Mouse (Mus musculus): ENCODE measurements around the gene Prkrip1. TPM values are rescaled to one million over a fixed set of nuclear protein-coding genes. Genes with fewer than 3 reads are reported as not detected.
A peak's percentile ranks its signal among the peaks of the same experiment; 100 is the strongest.

Gene Prkrip1
- polyA plus RNA-seq, 1 experiment from 2014 or later = 52.9 TPM

DNA sequence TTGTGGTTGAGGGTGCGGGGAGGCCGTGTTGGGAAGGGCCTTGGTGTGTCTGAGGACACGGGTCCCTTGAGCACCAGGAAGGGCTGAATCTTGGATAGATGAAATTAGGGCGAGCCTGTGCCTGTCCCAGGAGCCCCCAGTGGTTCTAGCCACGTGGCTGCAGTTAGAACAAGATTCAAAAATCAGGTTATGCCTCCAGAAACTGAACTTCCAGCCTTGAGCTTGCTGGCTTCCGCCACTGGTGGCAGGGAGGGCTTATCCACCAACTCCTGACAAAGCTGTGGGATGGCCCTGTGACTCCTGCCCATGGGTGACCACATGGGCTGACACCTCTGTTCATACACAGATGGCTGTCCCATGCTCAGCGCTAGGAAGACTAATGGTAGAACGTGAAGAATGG, 51.1 kb downstream of the Prkrip1 start:
- ATAC-seq (ENCODE audit: low read depth) = no peak
- Histone ChIP-seq H3K4me2 (ENCODE audit: low read depth, low read length) (no peak overlapping the region), H3K4me1 (replicated peaks; ENCODE audit: control insufficient read depth, insufficient read depth, low read length) (no peaks in the 10 kb centered on the region), H3K9me3 (ENCODE audit: control insufficient read depth, low read length) (0 out of 2 replicates have a peak, but pooled peaks cover 2% of the 10 kb centered on the region), H3K27me3 (ENCODE audit: control insufficient read depth, insufficient read depth, low read depth, low read length) (no peaks in the 10 kb centered on the region), H3K27ac (ENCODE audit: low read length) (no peak overlapping the region), H3K4me3 (ENCODE audit: low read length) (no peak overlapping the region), H3K9ac (ENCODE audit: low read length) (no peak overlapping the region), H3K36me3 (ENCODE audit: control insufficient read depth, insufficient read depth, low read length) (no peaks in the 10 kb centered on the region)
- 68% methylated on average over 8 of the region's 8 CpGs for WGBS

- 94% methylated on average over 1 of the region's 1 CpGs for WGBS
- no peak for ATAC-seq (ENCODE audit: low read depth)
Measured at GRCm38 (mm10) chr5:136146936-136147335, 51.8 kb downstream of the Prkrip1 start.

DNA sequence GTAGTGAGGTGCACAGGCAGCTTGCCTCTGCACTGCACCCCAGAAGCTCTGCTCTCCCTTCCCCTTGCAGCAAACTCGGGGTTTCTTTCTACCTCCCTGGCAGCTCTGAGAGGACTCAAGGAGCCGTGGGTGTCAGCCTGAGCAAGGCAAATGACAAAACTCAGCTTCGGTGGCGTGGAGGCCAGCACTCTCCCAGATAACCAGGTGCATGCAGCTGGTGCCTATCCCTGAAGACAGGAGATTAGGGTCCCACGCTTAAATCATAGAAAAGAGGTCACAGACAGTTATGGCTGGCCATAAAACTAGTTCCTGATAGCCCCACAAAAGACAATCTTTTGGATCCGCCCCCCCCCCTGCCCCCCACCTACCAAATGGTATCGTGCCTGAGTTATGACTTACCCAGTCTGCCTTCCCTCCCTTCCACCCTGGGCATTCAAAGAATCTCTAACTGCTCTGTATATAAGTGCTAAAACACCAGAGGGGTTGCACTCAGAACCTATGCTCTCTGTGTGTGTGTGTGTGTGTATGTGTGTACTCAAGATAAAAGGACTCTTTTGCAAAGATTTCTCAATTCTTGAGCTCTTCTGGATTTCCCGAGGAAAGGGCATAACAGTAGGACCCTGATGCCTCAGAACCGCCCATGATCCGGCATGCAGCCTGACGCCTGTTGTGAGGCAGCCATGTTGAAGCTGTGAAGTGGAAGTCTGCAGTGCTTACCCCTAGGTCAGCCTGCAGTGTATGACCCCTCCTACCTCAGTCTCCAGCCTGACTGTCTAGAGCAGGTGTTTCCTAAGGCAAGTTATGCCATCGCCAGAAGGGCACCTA, 53.9 kb downstream of the Prkrip1 start:
- peaks cover 13% of the 10 kb centered on the region for H3K36me3 ChIP-seq (ENCODE audit: control insufficient read depth, insufficient read depth, low read length)
- peak; percentile 54; the same call in 1 of the 2 replicates for ATAC-seq (ENCODE audit: low read depth)
- 0 out of 2 replicates have a peak, but pooled peaks cover 2% of the 10 kb centered on the region for H3K9me3 ChIP-seq (ENCODE audit: control insufficient read depth, low read length)
- H3K4me2 ChIP-seq (ENCODE audit: low read depth, low read length) = no peak overlapping the region
- no peak overlapping the region for H3K27ac ChIP-seq (ENCODE audit: low read length)
- no peak overlapping the region for H3K9ac ChIP-seq (ENCODE audit: low read length)
- WGBS = 54% methylated on average over 12 of the region's 12 CpGs
- H3K4me1 ChIP-seq (replicated peaks; ENCODE audit: control insufficient read depth, insufficient read depth, low read length) = no peaks in the 10 kb centered on the region
- H3K27me3 ChIP-seq (ENCODE audit: control insufficient read depth, insufficient read depth, low read depth, low read length) = no peaks in the 10 kb centered on the region
- H3K4me3 ChIP-seq (ENCODE audit: low read length) = no peak overlapping the region

More at GRCm38 (mm10) chr5:136146936-136147335, 51.8 kb downstream of the Prkrip1 start:
- Histone ChIP-seq H3K4me2 (ENCODE audit: low read depth, low read length) (no peak overlapping the region), H3K27me3 (ENCODE audit: control insufficient read depth, insufficient read depth, low read depth, low read length) (no peaks in the 10 kb centered on the region), H3K4me3 (ENCODE audit: low read length) (no peak overlapping the region), H3K9me3 (ENCODE audit: control insufficient read depth, low read length) (0 out of 2 replicates have a peak, but pooled peaks cover 2% of the 10 kb centered on the region), H3K36me3 (ENCODE audit: control insufficient read depth, insufficient read depth, low read length) (0 out of 2 replicates have a peak, but pooled peaks cover 2% of the 10 kb centered on the region), H3K9ac (ENCODE audit: low read length) (no peak overlapping the region), H3K27ac (ENCODE audit: low read length) (no peak overlapping the region), H3K4me1 (replicated peaks; ENCODE audit: control insufficient read depth, insufficient read depth, low read length) (no peaks in the 10 kb centered on the region)

DNA sequence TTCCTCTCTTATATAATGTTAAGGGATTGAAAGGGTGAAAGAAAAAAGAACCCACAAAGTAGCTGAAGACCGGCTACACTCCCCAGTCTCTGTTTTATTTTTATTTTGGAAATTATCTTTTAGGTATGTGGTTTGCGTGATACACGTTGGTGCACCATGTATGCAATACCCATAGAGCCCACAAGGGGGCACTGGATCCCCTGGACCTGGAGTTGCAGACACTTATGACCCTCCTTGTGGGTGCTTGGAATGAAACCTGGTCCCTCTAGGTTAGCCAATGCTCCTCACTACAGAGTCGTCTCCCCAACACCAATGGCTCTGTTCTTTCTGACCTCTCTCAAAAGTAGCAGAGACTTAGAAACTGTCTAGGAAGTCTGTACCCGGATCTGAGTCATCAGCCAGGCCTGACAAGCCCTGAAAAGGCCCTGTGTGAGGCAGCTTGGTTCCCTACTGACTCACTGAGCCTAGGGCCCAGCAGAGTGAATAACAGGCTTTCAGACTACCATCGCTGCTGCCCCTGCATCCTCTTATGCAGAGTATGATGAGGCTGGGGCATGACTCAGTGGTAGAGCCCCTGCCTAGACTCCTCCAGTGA, 55.5 kb downstream of the Prkrip1 start:
- Histone ChIP-seq H3K4me3 (ENCODE audit: low read length) (no peak overlapping the region), H3K27me3 (ENCODE audit: control insufficient read depth, insufficient read depth, low read depth, low read length) (no peaks in the 10 kb centered on the region), H3K9ac (ENCODE audit: low read length) (no peak overlapping the region), H3K4me1 (replicated peaks; ENCODE audit: control insufficient read depth, insufficient read depth, low read length) (no peaks in the 10 kb centered on the region), H3K9me3 (ENCODE audit: control insufficient read depth, low read length) (0 out of 2 replicates have a peak, but pooled peaks cover 2% of the 10 kb centered on the region), H3K4me2 (ENCODE audit: low read depth, low read length) (no peak overlapping the region), H3K36me3 (ENCODE audit: control insufficient read depth, insufficient read depth, low read length) (peaks cover 13% of the 10 kb centered on the region), H3K27ac (ENCODE audit: low read length) (no peak overlapping the region)
- ATAC-seq (ENCODE audit: low read depth) = no peak
- 87% methylated on average over 6 of the region's 6 CpGs for WGBS

DNA sequence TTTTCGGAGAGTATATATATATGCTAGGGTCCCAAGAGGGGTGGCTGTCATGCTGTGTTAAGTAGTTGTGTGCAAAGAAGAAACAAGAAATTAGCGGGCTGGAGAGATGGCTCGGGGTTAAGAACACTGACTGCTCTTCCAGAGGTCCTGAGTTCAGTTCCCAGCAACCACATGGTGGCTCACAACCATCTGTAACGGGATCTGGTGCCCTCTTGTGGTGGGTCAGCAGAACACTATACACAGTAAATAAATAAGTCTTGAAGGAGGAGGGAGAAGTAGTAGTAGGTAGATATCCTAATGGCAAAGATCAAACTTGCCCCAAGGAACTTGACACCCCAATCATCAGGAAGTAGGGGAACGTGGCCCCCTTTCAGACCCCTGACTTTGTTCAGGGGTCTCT, 56.0 kb downstream of the Prkrip1 start:
- H3K4me1 ChIP-seq (replicated peaks; ENCODE audit: control insufficient read depth, insufficient read depth, low read length) = no peaks in the 10 kb centered on the region
- ATAC-seq (ENCODE audit: low read depth) = no peak
- no peak overlapping the region for H3K4me2 ChIP-seq (ENCODE audit: low read depth, low read length)
- no peak overlapping the region for H3K27ac ChIP-seq (ENCODE audit: low read length)
- 0 out of 2 replicates have a peak, but pooled peaks cover 2% of the 10 kb centered on the region for H3K9me3 ChIP-seq (ENCODE audit: control insufficient read depth, low read length)
- peaks cover 13% of the 10 kb centered on the region for H3K36me3 ChIP-seq (ENCODE audit: control insufficient read depth, insufficient read depth, low read length)
- 84% methylated on average over 5 of the region's 5 CpGs for WGBS
- H3K4me3 ChIP-seq (ENCODE audit: low read length) = no peak overlapping the region
- H3K27me3 ChIP-seq (ENCODE audit: control insufficient read depth, insufficient read depth, low read depth, low read length) = no peaks in the 10 kb centered on the region
- no peak overlapping the region for H3K9ac ChIP-seq (ENCODE audit: low read length)

- 93% methylated on average over 10 of the region's 10 CpGs for WGBS
- H3K27ac ChIP-seq (ENCODE audit: low read length) = no peak overlapping the region
- H3K4me1 ChIP-seq (replicated peaks; ENCODE audit: control insufficient read depth, insufficient read depth, low read length) = peaks cover 9% of the 10 kb centered on the region
- no peak overlapping the region for H3K9ac ChIP-seq (ENCODE audit: low read length)
- peaks cover 13% of the 10 kb centered on the region for H3K36me3 ChIP-seq (ENCODE audit: control insufficient read depth, insufficient read depth, low read length)
- no peak for ATAC-seq (ENCODE audit: low read depth)
- no peak overlapping the region for H3K4me3 ChIP-seq (ENCODE audit: low read length)
- no peaks in the 10 kb centered on the region for H3K27me3 ChIP-seq (ENCODE audit: control insufficient read depth, insufficient read depth, low read depth, low read length)
- no peak overlapping the region for H3K4me2 ChIP-seq (ENCODE audit: low read depth, low read length)
- H3K9me3 ChIP-seq (ENCODE audit: control insufficient read depth, low read length) = 0 out of 2 replicates have a peak, but pooled peaks cover 2% of the 10 kb centered on the region
Measured at GRCm38 (mm10) chr5:136140057-136140482, 58.7 kb downstream of the Prkrip1 start.

- Histone ChIP-seq H3K36me3 (ENCODE audit: control insufficient read depth, insufficient read depth, low read length) (peaks cover 13% of the 10 kb centered on the region), H3K4me1 (replicated peaks; ENCODE audit: control insufficient read depth, insufficient read depth, low read length) (peaks cover 9% of the 10 kb centered on the region), H3K9ac (ENCODE audit: low read length) (no peak overlapping the region), H3K4me2 (ENCODE audit: low read depth, low read length) (no peak overlapping the region), H3K27ac (ENCODE audit: low read length) (no peak overlapping the region), H3K27me3 (ENCODE audit: control insufficient read depth, insufficient read depth, low read depth, low read length) (no peaks in the 10 kb centered on the region), H3K4me3 (ENCODE audit: low read length) (no peak overlapping the region), H3K9me3 (ENCODE audit: control insufficient read depth, low read length) (0 out of 2 replicates have a peak, but pooled peaks cover 2% of the 10 kb centered on the region)
- no peak for ATAC-seq (ENCODE audit: low read depth)
- WGBS = 90% methylated on average over 13 of the region's 13 CpGs
Measured at GRCm38 (mm10) chr5:136139393-136139792, 59.4 kb downstream of the Prkrip1 start.

- Histone ChIP-seq H3K36me3 (ENCODE audit: control insufficient read depth, insufficient read depth, low read length) (peaks cover 13% of the 10 kb centered on the region), H3K27ac (ENCODE audit: low read length) (no peak overlapping the region), H3K4me3 (ENCODE audit: low read length) (no peak overlapping the region), H3K4me2 (ENCODE audit: low read depth, low read length) (no peak overlapping the region), H3K9ac (ENCODE audit: low read length) (no peak overlapping the region), H3K27me3 (ENCODE audit: control insufficient read depth, insufficient read depth, low read depth, low read length) (no peaks in the 10 kb centered on the region), H3K9me3 (ENCODE audit: control insufficient read depth, low read length) (no peaks in the 10 kb centered on the region), H3K4me1 (replicated peaks; ENCODE audit: control insufficient read depth, insufficient read depth, low read length) (peaks cover 9% of the 10 kb centered on the region)
- WGBS = 70% methylated on average over 13 of the region's 13 CpGs
- ATAC-seq (ENCODE audit: low read depth) = no peak
Measured at GRCm38 (mm10) chr5:136137658-136138274, 61.0 kb downstream of the Prkrip1 start.

Measured in lung, embryonic 16.5 days (tissue).